Mouse (Mus musculus) cerebellum, postnatal 36 days (tissue): ENCODE data around the gene Cryga.
"Not testable (repeated sequence)": the region's sequence is repeated elsewhere in the genome, so short reads cannot be mapped to it uniquely, and the experiment has no call there.

Experiments
- DNase-seq, 2 experiments: peaks; one replicate each; pipeline ENCODE4 v3.0.0; 2021 to 2022; ENCODE audit warnings: mixed read lengths in 2 of 2

Gene Cryga

GRCm38 (mm10) chr1:65090370-65090769 is 12.8 kb downstream of the Cryga start:
- DNase-seq = no peak

GRCm38 (mm10) chr1:65088567-65089356 is 14.4 kb downstream of the Cryga start:
- DNase-seq = no peak

- no peak for DNase-seq
Observed at GRCm38 (mm10) chr1:65082188-65082587, 21.0 kb downstream of the Cryga start, which contains the start of gene Crygb. Gene Crygb, minus strand, starts transcription at chr1:65082288.

GRCm38 (mm10) chr1:65075607-65076006 is 27.6 kb downstream of the Cryga start:
- DNase-seq = no peak

GRCm38 (mm10) chr1:65073589-65073988 is 29.6 kb downstream of the Cryga start, which contains the start of gene Crygc:
Gene Crygc, minus strand, starts transcription at chr1:65073689.
- DNase-seq = no peak

GRCm38 (mm10) chr1:65067842-65068241 is 35.3 kb downstream of the Cryga start:
- DNase-seq = no peak

GRCm38 (mm10) chr1:65064201-65064600 is 39.0 kb downstream of the Cryga start:
- no peak for DNase-seq

- DNase-seq = no peak
Observed at GRCm38 (mm10) chr1:65063352-65063751, 39.8 kb downstream of the Cryga start, which contains the start of gene Crygd. Gene Crygd, minus strand, starts transcription at chr1:65063452.

- DNase-seq = no peak
Observed at GRCm38 (mm10) chr1:65052140-65052539, 51.0 kb downstream of the Cryga start.

GRCm38 (mm10) chr1:65051696-65052095 is 51.5 kb downstream of the Cryga start:
- DNase-seq = no peak

- DNase-seq = not testable (repeated sequence)
Observed at GRCm38 (mm10) chr1:65050952-65051351, 52.2 kb downstream of the Cryga start, which contains the start of gene Cryge. Gene Cryge, minus strand, starts transcription at chr1:65051149.
